Mouse (Mus musculus) thymus, postnatal 36 days (tissue): Measurements from ENCODE around the gene Vopp1.
A peak's percentile ranks its signal among the peaks of the same experiment; 100 is the strongest.
"Not testable (repeated sequence)": the region's sequence is repeated elsewhere in the genome, so short reads cannot be mapped to it uniquely, and the experiment has no call there.

Experiments
- DNase-seq, 2 experiments: peaks; one replicate each; pipeline ENCODE4 v3.0.0; 2022; ENCODE audit warnings: mixed read lengths in 2 of 2

Gene Vopp1

GRCm38 (mm10) chr6:57824422-57825258 is at the start of gene Vopp1:
Gene Vopp1, minus strand, starts transcription at chr6:57825159.
- DNase-seq, result peak; percentile 67 to 70

GRCm38 (mm10) chr6:57859043-57860042 is 34.4 kb upstream of the Vopp1 start:
- no peak for DNase-seq

GRCm38 (mm10) chr6:57851177-57851576 is 26.2 kb upstream of the Vopp1 start:
- not testable (repeated sequence) for DNase-seq

- DNase-seq, result no peak
Observed at GRCm38 (mm10) chr6:57850286-57850685, 25.3 kb upstream of the Vopp1 start, which contains the start of gene Vmn1r21. Gene Vmn1r21, minus strand, starts transcription at chr6:57850343.

- DNase-seq, result no peak
Observed at GRCm38 (mm10) chr6:57839693-57840408, 14.9 kb upstream of the Vopp1 start.

- DNase-seq, result no peak
Observed at GRCm38 (mm10) chr6:57825259-57825715, 328 bp upstream of the Vopp1 start.

GRCm38 (mm10) chr6:57823461-57823860 is 1.5 kb downstream of the Vopp1 start:
- DNase-seq, result no peak

GRCm38 (mm10) chr6:57822648-57823410 is 2.1 kb downstream of the Vopp1 start:
- no peak for DNase-seq

- no peak for DNase-seq
Observed at GRCm38 (mm10) chr6:57814436-57814940, 10.5 kb downstream of the Vopp1 start.

- DNase-seq, result no peak
Observed at GRCm38 (mm10) chr6:57811748-57812730, 12.9 kb downstream of the Vopp1 start.

GRCm38 (mm10) chr6:57805218-57806069 is 19.5 kb downstream of the Vopp1 start:
- no peak for DNase-seq

GRCm38 (mm10) chr6:57803130-57803529 is 21.8 kb downstream of the Vopp1 start:
- DNase-seq, result no peak

- no peak for DNase-seq
Observed at GRCm38 (mm10) chr6:57798986-57799385, 26.0 kb downstream of the Vopp1 start.

GRCm38 (mm10) chr6:57796853-57797423 is 28.0 kb downstream of the Vopp1 start:
- no peak for DNase-seq

GRCm38 (mm10) chr6:57795835-57796234 is 29.1 kb downstream of the Vopp1 start:
- no peak for DNase-seq

- DNase-seq, result not testable (repeated sequence)
Observed at GRCm38 (mm10) chr6:57792821-57793220, 32.1 kb downstream of the Vopp1 start.

- DNase-seq, result no peak
Observed at GRCm38 (mm10) chr6:57790542-57790941, 34.4 kb downstream of the Vopp1 start.

GRCm38 (mm10) chr6:57787376-57787775 is 37.6 kb downstream of the Vopp1 start:
- DNase-seq, result no peak

GRCm38 (mm10) chr6:57784251-57784650 is 40.7 kb downstream of the Vopp1 start:
- DNase-seq, result no peak
